ENCODE assay signal across 12 mouse cellular contexts in the genomic region with DNA sequence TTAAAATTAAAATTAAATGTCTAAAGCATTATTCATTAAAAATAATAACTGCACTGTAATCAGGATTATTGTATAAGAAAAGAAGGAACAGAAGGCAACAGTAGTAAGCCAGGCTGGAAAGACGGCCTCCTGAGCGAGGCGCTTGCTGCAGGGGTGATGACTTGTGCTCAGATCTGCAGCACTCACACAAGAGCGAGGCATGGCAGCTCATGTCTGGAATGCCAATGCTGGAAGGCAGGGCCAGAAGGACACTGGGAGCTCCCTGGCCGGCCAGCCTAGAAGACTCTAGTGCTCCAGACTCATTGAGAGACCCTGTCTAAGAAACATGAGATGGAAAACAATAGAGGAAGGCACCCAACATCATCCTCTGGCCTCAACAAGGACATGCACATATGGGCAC.
"Had no signal": no experiment of that assay in that cellular context is flagged by ENCODE, and none has a peak within 500 bp of the region (broad histone marks: within the 10 kb centered on the region; RNA-seq: fewer than 3 reads in every experiment).

No protein-coding gene starts in this region.

- H3K4me2 ChIP-seq: limb, embryonic 15.5 days; liver, embryonic 12.5 days; lung, embryonic 14.5 days; midbrain, embryonic 12.5 days; stomach, embryonic 15.5 days had no signal

- DNase-seq: kidney, adult 8-10 months; kidney, postnatal 25 days; lung, embryonic 14.5 days; lung, postnatal 10 days; lung, postnatal 4 days; right cerebral cortex, postnatal 14 days; thymus, adult 2 months; thymus, postnatal 25 days had no signal

- H3K9ac ChIP-seq: limb, embryonic 15.5 days; liver, embryonic 12.5 days; lung, embryonic 14.5 days; midbrain, embryonic 12.5 days; stomach, embryonic 15.5 days had no signal

- H3K4me3 ChIP-seq: limb, embryonic 15.5 days; liver, embryonic 12.5 days; midbrain, embryonic 12.5 days; stomach, embryonic 15.5 days had no signal

- H3K9me3 ChIP-seq: limb, embryonic 15.5 days; liver, embryonic 12.5 days; midbrain, embryonic 12.5 days; stomach, embryonic 15.5 days had no signal

- ATAC-seq: liver, embryonic 12.5 days had no signal

- H3K27me3 ChIP-seq: limb, embryonic 15.5 days; liver, embryonic 12.5 days; midbrain, embryonic 12.5 days; stomach, embryonic 15.5 days had no signal

- H3K27ac ChIP-seq: limb, embryonic 15.5 days; liver, embryonic 12.5 days; midbrain, embryonic 12.5 days; stomach, embryonic 15.5 days had no signal

- H3K4me1 ChIP-seq: limb, embryonic 15.5 days; stomach, embryonic 15.5 days had no signal
